Mouse (Mus musculus): ENCODE measurements at regions not wholly inside any gene's neighbourhood (a gene's known extent, or its start where the extent isn't known, plus 50 kb on each side); places are given as distances from the start of the nearest gene placed in this dataset.
"Not testable (repeated sequence)": the region's sequence is repeated elsewhere in the genome, so short reads cannot be mapped to it uniquely, and the experiment has no call there.

DNA sequence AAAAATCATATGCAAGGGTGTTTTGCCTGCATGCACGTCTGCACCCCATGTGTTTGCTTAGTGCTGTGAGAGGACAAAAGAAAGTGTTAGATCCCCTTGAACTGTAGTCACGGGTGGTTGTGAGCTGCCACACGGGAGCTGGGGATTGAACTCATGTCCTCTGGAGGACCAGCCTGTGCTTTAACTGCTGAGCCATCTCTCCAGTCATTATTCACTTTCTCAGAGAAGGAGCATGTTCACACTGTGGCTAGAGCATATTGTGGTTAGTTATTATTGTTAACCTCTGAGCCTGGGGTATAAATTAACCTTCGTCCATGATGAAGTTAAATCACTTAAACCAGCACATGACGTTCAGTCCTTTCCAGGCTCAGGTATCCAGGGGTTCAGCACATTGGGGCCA lies 150.4 kb upstream of the Rapgef5 start:
- no peak for DNase-seq (ENCODE audit: low spot score in 2 of 2)
- intact Hi-C loops (cut with DNase I): no loop called here

DNA sequence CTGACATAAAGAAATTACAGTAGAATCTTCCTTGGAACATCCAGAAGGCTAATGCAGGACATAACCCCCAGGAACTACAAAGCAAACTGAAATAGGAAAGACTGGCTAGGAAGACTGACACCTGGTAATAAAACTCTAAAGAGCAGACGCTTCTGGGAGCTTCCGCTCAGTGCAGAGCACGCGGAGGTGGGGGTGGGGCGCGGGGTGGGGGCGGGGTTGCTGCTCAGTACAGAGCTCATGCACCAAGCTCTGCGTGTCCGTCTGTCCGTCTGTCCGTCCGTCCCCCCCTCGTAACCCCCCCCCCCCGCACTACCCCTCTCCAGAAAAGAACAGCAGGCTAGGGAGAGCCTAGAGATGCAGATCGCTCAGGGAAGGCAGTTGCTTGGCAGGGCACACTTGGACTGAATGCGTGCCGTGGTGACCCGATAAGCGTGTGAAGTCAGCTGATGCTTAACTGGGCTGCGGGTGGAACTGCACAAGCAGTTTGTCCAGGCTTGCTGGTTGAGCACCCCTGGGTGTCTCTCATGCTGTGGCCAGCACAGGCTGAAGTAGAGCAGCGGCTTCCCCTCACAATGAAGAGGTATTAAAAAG lies 137.9 kb upstream of the Rapgef5 start:
- intact Hi-C loops (cut with DNase I): no loop called here
- DNase-seq (ENCODE audit: low spot score in 2 of 2): no peak

DNA sequence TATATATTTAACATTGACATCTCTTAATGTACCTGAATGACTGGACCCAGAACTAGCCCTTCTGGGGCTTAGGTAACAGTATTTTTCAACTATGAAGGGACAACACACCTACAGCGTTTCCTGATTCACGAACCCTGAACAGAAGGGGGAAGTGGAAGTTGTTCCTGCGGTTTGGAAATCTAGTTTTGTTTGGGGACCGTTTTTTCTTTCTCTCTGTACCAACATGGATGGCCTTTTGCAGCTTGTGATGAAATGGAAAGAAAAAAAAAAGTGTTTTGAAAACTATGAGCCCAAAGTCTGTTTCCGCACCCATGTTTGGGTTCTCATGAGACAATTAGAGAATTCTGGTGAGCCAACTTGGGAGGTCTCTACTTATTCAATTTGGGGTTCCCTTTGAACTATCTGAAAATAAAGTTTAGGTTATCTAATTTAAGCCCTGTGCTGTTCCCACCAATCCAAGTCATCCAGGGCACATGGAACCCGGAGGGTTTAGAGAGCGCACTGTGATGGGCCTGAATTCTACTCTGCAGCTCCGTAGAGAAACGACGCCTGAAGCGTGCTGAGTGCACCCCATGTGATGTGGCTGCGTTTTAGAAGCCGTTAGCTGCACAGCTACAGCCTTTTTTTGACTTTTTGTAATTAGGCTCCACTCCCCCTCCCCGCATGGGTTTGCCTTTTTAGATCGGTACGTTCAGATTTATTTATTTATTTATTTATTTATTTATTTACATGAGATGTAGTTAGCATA lies 137.0 kb upstream of the Rapgef5 start:
- DNase-seq (ENCODE audit: low spot score in 2 of 2): no peak
- intact Hi-C loops (cut with DNase I): no loop called here

DNA sequence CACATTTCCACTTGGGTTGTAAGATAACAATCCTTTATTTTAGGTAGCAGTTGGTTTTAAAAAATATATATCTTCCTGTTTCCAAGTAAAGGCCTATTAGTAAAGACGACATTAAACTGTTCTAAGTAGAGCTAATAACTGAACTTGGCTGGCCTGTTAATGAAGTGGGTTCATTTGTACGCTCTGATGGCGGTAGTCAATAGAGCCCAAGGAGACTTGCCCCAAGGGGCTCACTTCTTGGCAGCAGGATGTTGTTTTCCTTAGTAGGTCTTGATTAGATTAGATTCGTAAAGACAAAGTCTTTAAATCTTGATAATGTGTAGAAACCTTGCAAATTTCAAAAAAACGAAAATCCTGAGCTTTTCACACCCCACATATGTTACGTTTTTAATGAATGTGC lies 135.4 kb upstream of the Rapgef5 start:
- intact Hi-C loops (cut with DNase I): no loop called here

DNA sequence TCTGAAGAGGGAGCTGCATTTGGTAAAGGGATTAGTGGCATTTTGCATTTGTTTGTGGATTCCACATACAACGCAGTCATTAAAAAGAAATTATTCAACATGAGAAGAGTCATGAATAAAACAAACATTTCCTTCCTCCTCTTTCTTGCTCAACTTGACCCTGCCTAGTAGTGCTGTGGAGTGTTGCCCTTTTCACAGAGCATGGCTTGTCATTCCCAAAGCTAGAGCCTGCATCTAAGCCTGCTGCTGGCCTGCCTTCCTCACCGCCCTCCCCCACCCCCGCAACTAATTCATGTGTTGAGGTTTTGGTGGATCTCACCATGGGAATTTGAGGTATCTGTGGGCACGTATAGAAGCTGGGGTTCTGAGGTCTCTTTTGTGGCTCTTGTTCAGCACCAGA lies 133.6 kb upstream of the Rapgef5 start:
- intact Hi-C loops (cut with DNase I); DNase-seq (ENCODE audit: low spot score in 2 of 2): not testable (repeated sequence)

More for the DNA sequence above, 135.4 kb upstream of the Rapgef5 start:
- no peak for DNase-seq (ENCODE audit: low spot score in 2 of 2)

DNA sequence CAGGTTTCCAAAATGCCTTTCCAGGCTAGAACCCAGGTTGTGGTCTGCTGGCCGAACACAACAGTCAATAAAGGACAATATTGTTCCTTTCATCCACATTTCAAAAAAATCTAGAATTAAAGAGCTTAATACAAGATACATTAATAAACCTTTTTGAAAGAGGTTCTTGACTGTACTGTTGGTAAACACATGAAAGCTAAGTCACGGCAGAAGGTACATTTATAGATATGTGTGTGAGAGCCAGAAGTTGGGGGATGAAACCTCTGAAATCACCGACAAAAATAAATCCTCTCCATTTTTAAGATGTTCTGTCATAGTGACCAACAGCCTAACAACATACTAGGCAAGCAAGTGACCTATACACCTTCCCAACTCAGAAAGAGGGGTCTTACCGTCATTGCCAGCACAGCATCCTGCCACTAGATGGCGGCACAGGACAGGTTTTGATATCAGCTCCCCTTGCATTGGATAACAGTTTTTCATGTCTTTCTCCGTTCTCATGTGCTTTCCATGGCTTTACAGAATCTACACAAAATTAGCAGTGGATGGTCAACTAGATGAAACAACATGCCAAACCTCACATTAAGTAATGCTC lies 131.1 kb upstream of the Rapgef5 start:
- intact Hi-C loops (cut with DNase I): loop anchor here (2.0 to 5.0 kb wide), 5 partner anchors 384 to 1537 kb away; no protein-coding TSS in a partner anchor
- DNase-seq (ENCODE audit: low spot score in 2 of 2): peak; percentile 76 to 83

DNA sequence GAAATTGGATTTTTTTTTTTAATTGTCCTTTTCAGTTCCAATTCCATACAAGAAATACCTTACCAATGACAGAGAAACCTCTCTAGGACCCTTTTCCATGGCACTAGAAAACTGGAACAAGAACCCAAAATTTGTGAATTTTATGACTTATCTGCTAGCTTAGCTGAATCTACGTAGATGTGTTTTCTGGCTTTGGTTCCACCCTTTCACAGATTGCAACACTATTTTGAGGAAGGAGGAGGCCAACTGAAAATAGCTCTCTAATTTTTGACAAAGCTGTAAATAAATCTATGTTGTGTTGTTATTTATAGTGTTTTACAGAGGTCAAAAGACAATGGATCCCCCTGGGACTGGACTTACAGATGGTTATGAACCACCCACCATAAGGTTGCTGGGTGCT lies 130.6 kb upstream of the Rapgef5 start:
- no peak for DNase-seq (ENCODE audit: low spot score in 2 of 2)
- intact Hi-C loops (cut with DNase I): loop anchor here (2.0 to 5.0 kb wide), 5 partner anchors 383 to 1537 kb away; no protein-coding TSS in a partner anchor

DNA sequence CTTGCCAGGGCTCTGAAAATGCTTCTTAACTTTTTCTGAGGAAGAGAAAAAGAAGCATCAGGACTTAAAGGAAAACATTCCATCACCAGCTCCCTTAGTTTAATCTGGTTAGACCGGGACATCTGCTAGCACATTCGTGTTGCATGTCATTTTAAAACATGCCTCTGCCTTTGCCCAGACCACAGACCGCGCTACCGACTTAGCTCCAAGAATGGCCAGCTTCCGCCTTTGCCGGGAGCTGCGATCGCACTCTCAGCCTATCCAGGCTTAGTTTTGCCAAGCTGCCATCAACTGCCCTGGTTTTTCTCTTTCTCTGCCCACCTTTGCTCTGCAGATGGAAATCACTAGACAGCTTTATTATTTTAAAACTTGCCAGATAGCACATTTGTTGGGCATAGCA lies 129.3 kb upstream of the Rapgef5 start:
- no peak for DNase-seq (ENCODE audit: low spot score in 2 of 2)
- intact Hi-C loops (cut with DNase I): loop anchor here (5.0 kb wide), 3 partner anchors 1065 to 1535 kb away; no protein-coding TSS in a partner anchor

DNA sequence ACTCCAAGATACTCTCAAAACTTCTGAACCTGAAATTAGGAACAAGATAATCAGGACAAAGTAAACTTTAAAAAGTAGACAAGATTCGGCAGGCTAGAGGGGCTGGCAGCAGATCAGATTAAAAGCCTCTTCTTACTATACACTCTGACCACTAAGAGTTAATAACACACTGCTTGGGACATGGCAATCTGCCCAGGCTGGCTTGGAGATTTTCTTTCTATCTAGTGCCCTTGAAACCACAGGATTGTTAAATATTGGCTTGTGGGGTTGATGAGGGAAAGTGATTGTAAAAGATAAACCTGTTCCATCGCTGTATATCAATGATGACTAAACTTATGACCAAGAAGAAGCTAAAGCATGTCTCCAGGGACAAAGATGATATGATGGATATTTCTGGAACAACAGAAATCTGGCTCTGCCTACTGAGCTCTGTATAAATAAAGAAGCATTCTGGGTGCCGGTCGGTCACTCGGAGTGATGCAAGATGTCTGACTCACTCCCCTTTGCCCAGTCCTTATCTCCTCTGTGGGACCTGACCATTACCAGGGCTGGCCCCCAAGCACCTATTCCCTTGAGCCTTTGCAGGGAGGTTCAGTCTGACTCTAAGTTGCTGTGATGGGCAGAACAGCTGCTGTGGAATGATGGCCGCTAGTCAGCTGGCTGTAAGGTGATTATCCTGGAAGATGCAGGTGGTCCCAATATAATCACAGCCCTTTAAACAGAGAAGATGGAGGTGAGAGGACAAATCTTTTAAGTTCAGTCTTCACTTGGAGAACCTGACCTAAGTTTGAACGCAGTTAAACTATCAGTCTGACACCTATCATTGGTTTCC lies 126.5 kb upstream of the Rapgef5 start:
- DNase-seq (ENCODE audit: low spot score in 2 of 2): no peak
- intact Hi-C loops (cut with DNase I): loop anchor here (5.0 kb wide), 3 partner anchors 1063 to 1533 kb away; no protein-coding TSS in a partner anchor

DNA sequence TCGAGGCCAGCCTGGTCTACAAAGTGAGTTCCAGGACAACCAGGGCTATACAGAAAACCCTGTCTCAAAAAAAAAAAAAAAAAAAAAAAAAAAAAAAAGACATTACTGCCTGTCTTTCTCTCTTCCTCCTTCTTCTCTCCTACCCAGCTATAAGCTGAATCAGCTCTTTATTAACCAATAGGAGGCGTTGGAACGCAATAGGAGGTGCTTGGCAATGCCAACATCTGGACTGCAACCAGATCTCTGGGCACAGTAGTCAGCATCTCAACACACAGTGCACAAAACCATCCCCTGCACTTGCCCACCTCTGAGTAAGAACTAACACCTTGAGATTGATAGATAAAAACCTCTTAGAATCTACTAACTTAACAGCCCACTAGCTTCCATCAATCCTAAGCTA lies 118.8 kb upstream of the Rapgef5 start:
- no peak for DNase-seq (ENCODE audit: low spot score in 2 of 2)
- intact Hi-C loops (cut with DNase I): no loop called here

DNA sequence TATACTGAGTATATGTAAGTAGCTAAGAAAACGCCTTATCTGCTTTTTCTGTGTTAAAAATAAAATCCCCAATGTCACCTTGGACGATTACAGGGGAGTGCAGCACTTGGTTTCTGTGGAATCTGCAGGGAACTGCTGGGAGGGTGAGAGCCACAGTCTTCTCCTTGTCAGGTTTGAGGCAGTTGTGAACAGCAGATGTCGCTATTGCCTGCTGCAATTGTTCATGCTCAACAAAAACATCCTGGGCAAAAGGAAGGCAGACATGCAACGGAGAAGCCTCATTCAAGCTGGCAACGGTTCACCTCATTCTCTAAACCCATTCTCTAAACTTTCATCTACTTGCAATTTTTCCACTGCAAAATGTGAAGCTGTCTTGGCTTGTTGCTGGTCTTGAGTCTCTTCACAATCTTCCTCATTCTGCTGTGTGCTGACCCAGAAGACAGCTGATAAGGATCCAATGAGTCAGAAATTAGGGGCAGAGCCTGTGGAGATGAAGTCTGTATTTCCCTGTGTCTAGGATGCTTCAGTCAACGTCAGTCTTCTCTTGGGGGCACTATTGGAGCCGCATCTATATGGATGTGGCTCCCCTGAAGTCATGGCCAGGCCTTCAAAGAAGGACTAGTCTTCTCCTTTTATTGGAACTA lies 112.6 kb upstream of the Rapgef5 start:
- intact Hi-C loops (cut with DNase I): loop anchor here (1.0 kb wide), 2 partner anchors 362 to 366 kb away; no protein-coding TSS in a partner anchor
- peak; percentile 88 to 92 for DNase-seq (ENCODE audit: low spot score in 2 of 2)

DNA sequence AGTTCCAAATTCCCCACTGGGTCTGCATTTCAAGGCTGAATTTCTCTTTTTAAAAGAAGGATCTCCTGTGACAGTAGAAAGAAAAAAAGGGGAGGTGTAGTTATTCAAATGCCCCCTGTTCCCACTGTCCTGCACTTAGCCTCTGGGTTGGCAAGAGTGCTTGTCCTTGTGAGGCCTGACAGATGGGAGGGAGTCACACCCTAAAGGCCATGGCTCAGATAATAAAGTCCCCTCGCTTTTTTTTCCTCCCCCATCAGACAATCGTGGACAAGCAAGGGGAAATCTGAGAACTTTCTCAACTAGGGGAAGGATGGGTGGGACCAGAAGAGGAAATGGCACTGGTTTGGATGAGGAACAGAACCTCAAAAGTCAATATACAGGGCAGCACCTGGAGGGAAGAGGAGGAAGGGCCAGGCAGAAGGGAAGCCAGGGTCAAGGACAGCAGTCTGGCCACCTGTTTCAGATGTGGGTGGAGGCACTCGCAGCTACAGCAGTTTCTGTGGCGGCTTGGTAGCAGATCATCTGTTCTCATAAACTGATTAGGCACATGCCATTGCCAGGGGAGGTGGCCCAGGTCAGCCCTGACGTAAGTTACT lies 112.0 kb upstream of the Rapgef5 start:
- no peak for DNase-seq (ENCODE audit: low spot score in 2 of 2)
- intact Hi-C loops (cut with DNase I): no loop called here

DNA sequence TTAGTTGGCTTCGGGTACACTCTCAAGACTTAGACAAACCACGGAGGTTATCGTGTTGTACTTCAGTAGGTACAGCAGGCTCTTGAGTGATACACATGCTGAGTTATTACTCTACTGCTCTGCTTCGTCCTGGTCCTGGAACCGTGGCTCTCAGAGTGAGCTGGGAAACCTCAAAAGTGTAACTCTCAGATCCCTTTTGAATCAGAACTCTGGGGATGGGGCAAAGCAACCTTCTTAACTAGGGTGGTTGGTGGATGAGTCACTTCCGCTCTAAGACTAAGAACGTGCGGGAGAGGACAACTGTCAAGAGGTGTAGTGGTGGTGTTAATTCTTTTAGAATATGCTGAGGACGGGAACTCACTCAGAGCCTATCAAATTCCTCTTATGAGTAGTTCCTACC lies 109.4 kb upstream of the Rapgef5 start:
- intact Hi-C loops (cut with DNase I): no loop called here

DNA sequence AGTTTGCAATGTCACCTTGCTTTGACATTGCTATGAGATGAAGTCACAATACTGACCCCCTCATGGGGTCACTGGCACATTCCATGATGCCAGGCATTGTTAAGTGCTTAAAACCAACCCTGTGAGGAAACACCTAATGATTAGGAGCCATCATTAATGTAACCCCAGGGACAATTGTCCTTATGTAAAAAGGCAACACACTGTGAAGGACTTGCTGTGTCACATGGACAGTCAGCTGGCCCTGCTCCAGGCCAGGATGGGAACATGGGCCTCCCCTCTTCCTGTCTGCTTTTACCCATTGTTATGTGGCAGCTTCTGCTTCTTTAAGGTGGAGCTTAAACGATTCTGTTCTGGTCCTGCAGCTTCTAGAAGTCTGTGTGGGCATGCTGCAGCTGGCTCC lies 105.7 kb upstream of the Rapgef5 start:
- DNase-seq (ENCODE audit: low spot score in 2 of 2): no peak
- intact Hi-C loops (cut with DNase I): no loop called here

More for the DNA sequence above, 109.4 kb upstream of the Rapgef5 start:
- DNase-seq (ENCODE audit: low spot score in 2 of 2): no peak

DNA sequence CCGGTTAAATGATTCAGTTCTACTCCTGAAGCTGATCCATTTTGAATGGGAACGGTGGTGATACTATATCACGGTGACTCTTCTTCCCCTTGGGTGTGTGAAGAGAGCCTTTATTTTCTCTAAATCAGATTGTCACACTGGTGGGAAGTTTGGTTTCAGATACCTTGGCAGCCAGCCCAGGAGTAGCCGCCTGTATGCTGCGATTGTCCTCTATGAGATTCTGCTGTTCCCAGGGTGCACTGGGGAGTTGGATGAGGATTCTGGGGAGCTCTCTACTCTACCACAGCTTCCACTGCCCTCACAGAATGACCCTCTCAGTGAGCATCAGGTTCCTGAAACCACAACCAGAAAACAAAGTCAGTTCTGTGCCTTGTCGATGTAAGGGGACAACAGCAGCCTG lies 104.0 kb upstream of the Rapgef5 start:
- intact Hi-C loops (cut with DNase I): no loop called here
- DNase-seq (ENCODE audit: low spot score in 2 of 2): peak in 1 of 2 experiments; percentile 36

DNA sequence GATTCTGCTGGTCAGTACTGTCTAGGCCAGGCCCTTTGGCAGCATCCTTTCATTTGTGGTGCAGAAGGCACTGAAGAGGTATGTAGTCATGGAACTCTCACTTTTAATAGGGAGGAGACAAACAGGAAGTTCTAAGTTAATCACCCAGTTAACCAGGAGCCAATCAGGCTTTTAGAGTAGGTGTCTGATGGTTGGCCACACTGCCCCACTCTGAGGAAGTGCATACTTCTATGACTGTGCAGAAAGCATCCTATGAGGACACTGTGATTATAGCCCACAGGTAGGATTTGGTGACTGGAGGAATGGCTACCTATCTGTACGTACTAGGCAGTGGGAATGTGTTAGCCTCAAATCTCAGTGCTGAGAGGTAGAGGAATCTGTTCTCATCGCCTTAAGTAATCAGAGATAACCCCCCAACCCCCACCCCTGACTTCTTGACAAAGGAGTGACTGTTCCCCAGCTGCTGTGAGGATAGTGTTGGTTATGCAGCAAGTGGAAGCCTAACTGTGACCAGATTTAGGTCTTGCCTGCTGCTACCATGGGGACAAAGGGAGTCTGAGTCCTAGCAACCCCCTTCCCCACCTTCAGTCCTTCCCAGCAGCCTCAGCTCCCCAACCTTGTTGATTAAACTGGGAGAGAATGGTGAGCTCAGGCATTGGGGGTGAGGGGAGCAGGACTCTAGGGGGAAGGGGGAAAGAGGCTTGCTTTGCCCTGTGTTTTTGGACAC lies 103.3 kb upstream of the Rapgef5 start:
- no peak for DNase-seq (ENCODE audit: low spot score in 2 of 2)
- intact Hi-C loops (cut with DNase I): no loop called here

DNA sequence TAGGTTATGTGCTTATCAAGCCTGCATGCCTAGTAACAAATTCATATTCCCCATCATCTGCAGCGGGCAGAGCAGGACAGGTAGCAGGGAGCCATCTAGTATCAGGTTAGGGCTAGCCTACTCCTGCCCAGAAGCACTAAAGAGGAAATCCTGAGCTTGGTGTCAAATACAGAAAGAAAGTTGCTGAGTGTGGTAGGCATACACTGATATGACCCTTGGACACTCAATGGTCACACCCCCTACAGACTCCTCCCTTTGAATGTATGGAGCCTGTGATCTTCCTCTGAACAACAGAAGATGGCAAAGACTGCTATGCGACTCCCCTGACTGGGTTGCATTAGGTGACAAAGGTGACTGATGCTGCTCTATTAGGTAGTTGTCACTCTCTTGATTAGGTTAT lies 102.3 kb upstream of the Rapgef5 start:
- intact Hi-C loops (cut with DNase I): no loop called here
- DNase-seq (ENCODE audit: low spot score in 2 of 2): no peak

DNA sequence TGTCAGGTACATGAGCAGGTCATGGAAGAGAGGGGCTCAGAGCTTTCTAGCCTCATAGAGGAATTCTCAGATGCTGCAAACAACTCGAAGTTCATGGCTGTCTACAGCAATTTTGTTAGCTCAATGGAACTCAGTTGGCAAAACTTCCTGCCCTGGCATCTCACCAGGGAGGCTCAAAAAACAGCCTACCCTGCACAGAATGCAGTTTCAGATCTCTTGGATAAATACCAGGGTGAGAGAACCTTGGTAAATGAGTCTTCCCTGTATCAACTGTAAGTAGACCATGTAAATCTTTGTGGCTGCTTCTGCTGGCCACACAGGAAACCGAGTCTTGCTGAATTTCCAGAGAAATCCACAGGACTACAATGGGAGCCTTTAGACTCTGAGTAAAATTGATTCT lies 101.1 kb upstream of the Rapgef5 start:
- no peak for DNase-seq (ENCODE audit: low spot score in 2 of 2)

More for the DNA sequence above, 101.1 kb upstream of the Rapgef5 start:
- intact Hi-C loops (cut with DNase I): no loop called here

Measured in left cerebral cortex, postnatal 25 days (tissue).